Mouse (Mus musculus): ENCODE data around the gene Rtn1. TPM values are rescaled to one million over a fixed set of nuclear protein-coding genes. Genes with fewer than 3 reads are reported as not detected.
A peak's percentile ranks its signal among the peaks of the same experiment; 100 is the strongest.

The Rtn1 gene
- polyA plus RNA-seq, 1 experiment: 4.5 TPM

DNA sequence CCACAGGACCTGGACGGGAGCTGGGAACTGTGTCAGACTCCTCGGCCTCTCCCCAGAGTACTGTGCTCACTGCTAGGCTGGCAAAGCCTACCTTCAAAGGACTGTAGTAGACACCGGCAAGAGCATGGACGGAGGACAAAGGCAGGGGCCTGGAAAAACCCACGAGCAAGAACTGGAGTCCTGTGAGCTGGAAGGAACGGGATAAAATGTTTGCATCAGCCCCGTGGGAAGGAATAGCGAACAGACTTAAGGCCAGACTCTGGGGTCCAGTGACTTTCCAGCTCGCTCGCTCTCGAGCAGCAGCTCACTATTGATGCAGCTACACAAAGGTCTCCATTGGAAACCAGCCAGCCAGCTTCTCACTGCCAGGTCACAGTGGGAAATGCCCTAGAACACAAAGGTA, 34.0 kb downstream of the Rtn1 start:
- Histone ChIP-seq H3K4me3 (ENCODE audit: extremely low read depth, insufficient read depth, insufficient read length) (no peak overlapping the region), H3K27ac (ENCODE audit: insufficient read depth, low read length) (no peak overlapping the region), H3K27me3 (ENCODE audit: control insufficient read depth, insufficient read depth, low read length) (no peaks in the 10 kb centered on the region), H3K4me1 (ENCODE audit: control insufficient read depth, insufficient read depth, insufficient read length) (no peaks in the 10 kb centered on the region), H3K36me3 (ENCODE audit: control insufficient read depth, insufficient read depth, low read length) (no peaks in the 10 kb centered on the region)
- no peak for TF ChIP-seq POLR2A (IDR thresholded peaks at IDR 0.05; ENCODE audit: low read depth, low read length)
- TF ChIP-seq CTCF (IDR thresholded peaks at IDR 0.05; ENCODE audit: extremely low read depth, insufficient read depth, insufficient read length, insufficient replicate concordance): no peak
- 92% methylated on average over 11 of the region's 11 CpGs for WGBS
- DNase-seq (ENCODE audit: low read depth in 1 of 2, low spot score in 2 of 2): no peak

DNA sequence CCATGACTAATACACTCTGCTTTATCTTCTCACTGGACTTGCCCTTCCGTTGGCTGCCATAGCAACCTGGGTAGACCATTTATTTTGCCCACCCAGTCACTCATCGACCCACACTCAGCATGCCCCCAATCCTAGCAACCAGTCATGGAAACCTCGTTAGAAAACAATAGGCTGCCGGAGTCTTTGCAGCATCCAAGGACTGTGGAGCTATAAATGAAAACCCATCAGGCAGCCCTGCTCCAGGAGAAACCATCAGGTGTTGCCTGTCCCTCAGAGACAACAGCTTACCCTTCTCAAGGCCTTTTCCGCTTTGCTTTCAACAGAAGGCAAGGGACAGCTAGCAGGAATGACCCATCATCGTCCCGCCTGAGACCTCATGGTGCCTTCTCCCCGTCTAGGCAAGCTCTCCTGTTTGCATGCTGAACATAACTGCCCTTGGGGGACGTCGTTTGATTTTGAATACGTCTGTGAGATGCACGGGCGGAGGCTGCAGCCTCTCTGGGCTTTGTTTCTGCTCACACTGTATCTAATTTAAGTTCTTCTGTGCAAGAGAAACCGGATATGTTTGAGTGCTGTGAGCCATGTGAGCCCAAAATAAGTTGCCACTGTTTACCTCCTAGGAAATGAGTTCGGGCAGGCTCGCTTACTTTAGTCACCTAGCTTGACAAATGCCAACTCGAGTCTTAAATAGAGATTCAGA, 34.8 kb downstream of the Rtn1 start:
- no peaks in the 10 kb centered on the region for H3K27me3 ChIP-seq (ENCODE audit: control insufficient read depth, insufficient read depth, low read length)
- WGBS: 73% methylated on average over 17 of the region's 17 CpGs
- H3K27ac ChIP-seq (ENCODE audit: insufficient read depth, low read length): no peak overlapping the region
- H3K4me1 ChIP-seq (ENCODE audit: control insufficient read depth, insufficient read depth, insufficient read length): no peaks in the 10 kb centered on the region
- no peak for DNase-seq (ENCODE audit: low read depth in 1 of 2, low spot score in 2 of 2)
- H3K4me3 ChIP-seq (ENCODE audit: extremely low read depth, insufficient read depth, insufficient read length): peak overlapping the region; percentile 4; the same call in 1 of the 2 replicates
- no peak for TF ChIP-seq CTCF (IDR thresholded peaks at IDR 0.05; ENCODE audit: extremely low read depth, insufficient read depth, insufficient read length, insufficient replicate concordance)
- TF ChIP-seq POLR2A (IDR thresholded peaks at IDR 0.05; ENCODE audit: low read depth, low read length): no peak
- H3K36me3 ChIP-seq (ENCODE audit: control insufficient read depth, insufficient read depth, low read length): no peaks in the 10 kb centered on the region

DNA sequence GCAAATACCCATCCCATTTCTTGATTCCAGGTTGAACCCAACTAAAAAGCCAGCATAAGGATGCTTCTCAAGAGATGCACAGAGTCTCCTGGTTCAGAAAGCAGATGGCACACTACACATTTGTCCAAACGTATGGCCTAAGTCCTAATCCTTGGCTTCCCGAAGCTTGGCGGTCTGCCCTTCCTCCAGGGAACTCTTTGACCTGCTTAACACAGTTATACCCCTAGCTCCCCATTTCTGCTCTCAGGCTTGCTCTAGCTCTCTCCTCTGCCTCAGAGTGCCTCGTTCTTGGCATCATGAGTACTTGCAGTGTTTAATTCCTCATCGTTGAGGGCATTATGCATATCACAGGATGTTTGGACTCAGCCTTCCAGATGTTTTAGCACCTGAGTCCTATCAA, 38.8 kb downstream of the Rtn1 start:
- no peak overlapping the region for H3K4me3 ChIP-seq (ENCODE audit: extremely low read depth, insufficient read depth, insufficient read length)
- H3K4me1 ChIP-seq (ENCODE audit: control insufficient read depth, insufficient read depth, insufficient read length): no peaks in the 10 kb centered on the region; the same call in 1 of the 2 replicates
- no peak for TF ChIP-seq POLR2A (IDR thresholded peaks at IDR 0.05; ENCODE audit: low read depth, low read length)
- no peak for TF ChIP-seq CTCF (IDR thresholded peaks at IDR 0.05; ENCODE audit: extremely low read depth, insufficient read depth, insufficient read length, insufficient replicate concordance)
- H3K36me3 ChIP-seq (ENCODE audit: control insufficient read depth, insufficient read depth, low read length): no peaks in the 10 kb centered on the region
- no peak for DNase-seq (ENCODE audit: low read depth in 1 of 2, low spot score in 2 of 2)
- H3K27me3 ChIP-seq (ENCODE audit: control insufficient read depth, insufficient read depth, low read length): no peaks in the 10 kb centered on the region
- no peak overlapping the region for H3K27ac ChIP-seq (ENCODE audit: insufficient read depth, low read length)
- 83% methylated on average over 5 of the region's 5 CpGs for WGBS

DNA sequence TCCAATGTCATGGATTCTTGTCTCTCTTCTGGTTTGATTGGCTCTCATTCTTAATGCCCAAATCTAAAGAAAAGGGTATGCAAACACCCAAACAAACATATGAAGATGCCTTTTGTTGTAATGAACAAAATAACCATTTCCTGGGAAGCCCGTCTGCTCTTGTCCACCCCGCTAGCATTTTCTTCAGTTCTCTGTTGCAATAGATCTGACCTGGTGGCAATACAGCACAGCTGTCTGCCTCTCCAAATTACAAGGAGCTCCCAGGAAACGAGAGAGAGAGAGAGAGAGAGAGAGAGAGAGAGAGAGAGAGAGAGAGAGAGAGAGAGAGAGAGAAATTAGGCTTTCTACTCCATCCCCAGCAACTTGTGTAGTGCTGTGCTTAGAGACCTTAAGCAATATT, 42.1 kb downstream of the Rtn1 start:
- H3K4me3 ChIP-seq (ENCODE audit: extremely low read depth, insufficient read depth, insufficient read length): no peak overlapping the region
- H3K36me3 ChIP-seq (ENCODE audit: control insufficient read depth, insufficient read depth, low read length): no peaks in the 10 kb centered on the region
- TF ChIP-seq CTCF (IDR thresholded peaks at IDR 0.05; ENCODE audit: extremely low read depth, insufficient read depth, insufficient read length, insufficient replicate concordance) (no peak), POLR2A (IDR thresholded peaks at IDR 0.05; ENCODE audit: low read depth, low read length) (no peak)
- no peak for DNase-seq (ENCODE audit: low read depth in 1 of 2, low spot score in 2 of 2)
- WGBS: 84% methylated on average over 3 of the region's 3 CpGs
- H3K27me3 ChIP-seq (ENCODE audit: control insufficient read depth, insufficient read depth, low read length): no peaks in the 10 kb centered on the region
- H3K4me1 ChIP-seq (ENCODE audit: control insufficient read depth, insufficient read depth, insufficient read length): no peaks in the 10 kb centered on the region; the same call in 1 of the 2 replicates
- H3K27ac ChIP-seq (ENCODE audit: insufficient read depth, low read length): no peak overlapping the region

DNA sequence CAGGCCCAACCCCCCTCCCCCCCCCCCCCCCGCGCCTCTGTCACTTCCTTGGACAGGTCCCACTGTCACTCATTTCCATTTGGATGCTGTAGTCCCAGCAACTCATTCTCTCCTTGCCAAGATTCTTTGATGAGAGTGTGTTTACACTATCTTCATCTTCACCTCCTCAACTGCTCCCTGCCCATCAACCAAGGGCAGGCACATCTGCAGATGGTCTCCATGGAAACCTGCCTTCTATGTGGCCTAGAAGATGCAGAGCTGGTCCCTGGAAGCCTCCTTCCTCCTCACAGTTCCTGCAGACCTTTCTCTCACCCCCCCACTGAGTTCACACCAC, 42.8 kb downstream of the Rtn1 start:
- H3K36me3 ChIP-seq (ENCODE audit: control insufficient read depth, insufficient read depth, low read length): no peaks in the 10 kb centered on the region
- H3K4me1 ChIP-seq (ENCODE audit: control insufficient read depth, insufficient read depth, insufficient read length): no peaks in the 10 kb centered on the region; the same call in none of the 2 replicates
- TF ChIP-seq CTCF (IDR thresholded peaks at IDR 0.05; ENCODE audit: extremely low read depth, insufficient read depth, insufficient read length, insufficient replicate concordance): no peak
- no peak for TF ChIP-seq POLR2A (IDR thresholded peaks at IDR 0.05; ENCODE audit: low read depth, low read length)
- no peak for DNase-seq (ENCODE audit: low read depth in 1 of 2, low spot score in 2 of 2)
- no peak overlapping the region for H3K27ac ChIP-seq (ENCODE audit: insufficient read depth, low read length)
- no peak overlapping the region for H3K4me3 ChIP-seq (ENCODE audit: extremely low read depth, insufficient read depth, insufficient read length)
- no peaks in the 10 kb centered on the region for H3K27me3 ChIP-seq (ENCODE audit: control insufficient read depth, insufficient read depth, low read length)
- 79% methylated on average over 2 of the region's 2 CpGs for WGBS

DNA sequence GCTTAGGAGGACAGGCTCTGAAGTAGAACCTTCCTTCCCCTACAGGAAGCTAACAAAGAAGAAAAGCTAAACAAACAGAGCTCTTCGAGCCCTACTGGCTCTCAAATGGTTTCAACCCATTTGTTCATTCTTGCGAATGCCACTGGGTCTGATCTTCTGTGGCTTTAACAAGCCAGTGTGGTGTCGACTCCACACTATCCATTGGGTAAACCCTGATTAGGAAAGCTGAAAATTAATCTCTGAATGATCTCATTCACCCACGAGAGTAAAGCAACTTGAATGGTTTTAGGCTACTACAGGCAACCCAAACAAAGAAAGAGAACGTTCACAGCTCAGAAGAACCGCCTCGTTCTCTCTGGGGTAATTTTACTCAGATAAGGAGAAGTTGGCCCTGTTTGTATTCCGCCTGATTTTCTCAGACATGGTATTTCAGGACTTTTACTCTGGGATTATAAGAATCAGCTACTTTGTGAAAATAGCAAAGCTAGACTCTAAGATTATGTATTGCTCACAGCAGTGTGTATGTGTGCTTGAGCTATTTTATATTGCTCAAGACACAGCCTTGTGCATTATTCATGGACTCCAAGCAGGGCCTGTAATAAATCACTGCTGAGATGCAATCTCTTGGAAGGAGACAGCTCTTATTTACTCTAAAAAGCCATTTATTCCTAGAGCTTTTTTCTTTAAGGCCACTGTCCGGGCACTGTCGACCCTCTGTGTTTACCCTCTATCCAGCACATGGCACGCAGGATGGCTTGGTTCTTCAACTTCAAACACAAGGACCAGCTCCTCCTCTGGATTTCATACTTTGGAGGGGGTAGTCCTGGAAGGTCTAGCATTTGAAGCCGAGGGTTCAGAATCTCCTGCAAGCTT, 43.4 kb downstream of the Rtn1 start:
- no peak for TF ChIP-seq CTCF (IDR thresholded peaks at IDR 0.05; ENCODE audit: extremely low read depth, insufficient read depth, insufficient read length, insufficient replicate concordance)
- TF ChIP-seq POLR2A (IDR thresholded peaks at IDR 0.05; ENCODE audit: low read depth, low read length): no peak
- DNase-seq (ENCODE audit: low read depth in 1 of 2, low spot score in 2 of 2): no peak
- H3K4me3 ChIP-seq (ENCODE audit: extremely low read depth, insufficient read depth, insufficient read length): no peak overlapping the region
- no peaks in the 10 kb centered on the region for H3K36me3 ChIP-seq (ENCODE audit: control insufficient read depth, insufficient read depth, low read length)
- no peak overlapping the region for H3K27ac ChIP-seq (ENCODE audit: insufficient read depth, low read length)
- WGBS: 87% methylated on average over 12 of the region's 12 CpGs
- H3K27me3 ChIP-seq (ENCODE audit: control insufficient read depth, insufficient read depth, low read length): no peaks in the 10 kb centered on the region
- peaks cover 3% of the 10 kb centered on the region for H3K4me1 ChIP-seq (ENCODE audit: control insufficient read depth, insufficient read depth, insufficient read length)

DNA sequence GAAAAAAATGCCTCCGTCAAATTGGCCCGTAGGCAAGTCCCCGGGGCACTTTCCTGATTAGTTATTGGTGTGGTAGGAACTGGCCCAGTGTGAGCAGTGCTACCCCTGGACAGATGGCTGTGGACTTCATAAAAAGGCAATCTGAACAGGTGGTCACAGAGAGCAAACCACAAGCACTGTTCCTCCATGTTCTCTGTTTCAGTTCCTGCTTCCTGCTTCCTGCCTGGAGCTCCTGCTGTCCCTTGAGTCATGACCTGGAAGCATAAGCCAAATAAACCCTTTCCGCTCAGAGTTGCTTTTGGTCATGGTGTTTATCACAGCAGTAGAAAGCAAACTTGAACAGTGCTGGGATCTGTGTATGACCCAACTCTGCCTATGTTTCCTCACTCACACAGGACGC, 44.3 kb downstream of the Rtn1 start:
- Histone ChIP-seq H3K4me3 (ENCODE audit: extremely low read depth, insufficient read depth, insufficient read length) (no peak overlapping the region), H3K4me1 (ENCODE audit: control insufficient read depth, insufficient read depth, insufficient read length) (peaks cover 4% of the 10 kb centered on the region), H3K27me3 (ENCODE audit: control insufficient read depth, insufficient read depth, low read length) (no peaks in the 10 kb centered on the region), H3K27ac (ENCODE audit: insufficient read depth, low read length) (no peak overlapping the region), H3K36me3 (ENCODE audit: control insufficient read depth, insufficient read depth, low read length) (no peaks in the 10 kb centered on the region)
- no peak for DNase-seq (ENCODE audit: low read depth in 1 of 2, low spot score in 2 of 2)
- TF ChIP-seq POLR2A (IDR thresholded peaks at IDR 0.05; ENCODE audit: low read depth, low read length): no peak
- TF ChIP-seq CTCF (IDR thresholded peaks at IDR 0.05; ENCODE audit: extremely low read depth, insufficient read depth, insufficient read length, insufficient replicate concordance): no peak
- 75% methylated on average over 5 of the region's 5 CpGs for WGBS

Data from spleen, adult 2 months (tissue).